Mouse (Mus musculus) lung, postnatal 0 days (tissue): ENCODE data around the gene Nupr1. TPM values are rescaled to one million over a fixed set of nuclear protein-coding genes. Genes with fewer than 3 reads are reported as not detected.
A peak's percentile ranks its signal among the peaks of the same experiment; 100 is the strongest.

Experiments used
- ATAC-seq: fragments of 200-750 bp; cut with Nextera tagmentation; 2 replicates; pipeline ENCODE4 v1.8.0; 2017; ENCODE audit warnings: moderate library complexity
- DNase-seq: peaks from one replicate; pipeline ENCODE4 v3.0.0-alpha.2; 2016; ENCODE audit warnings: low spot score
- H3K27ac ChIP-seq: fragments of 300-500 bp; sonication (generic); 2 replicates; pipeline ENCODE4 v1.5.1; 2014; ENCODE audit warnings: antibody characterized with exemption, mild to moderate bottlenecking, low read length, mixed read lengths
- H3K27me3 ChIP-seq: fragments of 300-500 bp; sonication (generic); replicated peaks from 2 replicates; pipeline ENCODE4 v1.6.1; 2014; ENCODE audit warnings: low read length, mixed read lengths; ENCODE audit not compliant: insufficient read depth
- H3K36me3 ChIP-seq: fragments of 300-500 bp; sonication (generic); 2 replicates; pipeline ENCODE4 v1.6.1; 2014; ENCODE audit warnings: low read length, mixed read lengths; ENCODE audit not compliant: insufficient read depth
- H3K4me1 ChIP-seq: fragments of 300-500 bp; sonication (generic); 2 replicates; pipeline ENCODE4 v1.6.1; 2014; ENCODE audit warnings: antibody characterized with exemption, low read depth, low read length, mixed read lengths; ENCODE audit not compliant: insufficient read depth
- H3K4me2 ChIP-seq: fragments of 300-500 bp; sonication (generic); replicated peaks from 2 replicates; pipeline ENCODE4 v1.6.1; 2014; ENCODE audit warnings: low read depth, mild to moderate bottlenecking, low read length, moderate library complexity, mixed read lengths
- H3K4me3 ChIP-seq: fragments of 300-500 bp; sonication (generic); 2 replicates; pipeline ENCODE4 v1.5.1; 2014; ENCODE audit warnings: low read depth, low read length
- H3K9ac ChIP-seq: fragments of 300-500 bp; sonication (generic); replicated peaks from 2 replicates; pipeline ENCODE4 v1.6.1; 2014; ENCODE audit warnings: low read depth, mild to moderate bottlenecking
- H3K9me3 ChIP-seq: fragments of 300-500 bp; sonication (generic); 2 replicates; pipeline ENCODE4 v1.6.1; 2016; ENCODE audit warnings: low read length, mixed read lengths
- CTCF ChIP-seq: IDR thresholded peaks from 2 replicates; pipeline ENCODE4 v1.5.1; 2016; ENCODE audit warnings: antibody characterized with exemption, mild to moderate bottlenecking
- EP300 ChIP-seq: IDR thresholded peaks from 2 replicates; pipeline ENCODE4 v1.6.1; 2016; ENCODE audit warnings: antibody characterized with exemption, mild to moderate bottlenecking, control low read depth
- WGBS: fragments of 180-500 bp; shearing (Covaris S2); extraction: QIAGEN DNeasy Blood & Tissue Kit; methylation state at CpG from one replicate; pipeline ENCODE4 v1.1.7; 2014; 5-methylcytosine and 5-hydroxymethylcytosine counted together
- microRNA-seq: library from miRNA; unstranded; fragments of <30 nt; microRNA quantifications from one replicate; pipeline ENCODE4, GENCODE M21; 2016
- polyA plus RNA-seq: library from polyadenylated mRNA; unstranded; fragments of >200 nt; fragmentation: Nextera tagmentation; extraction: Ambion mirVana; gene quantifications from 2 replicates; pipeline ENCODE4 v1.2.1, GENCODE M21; 2015

Nupr1 gene
- polyA plus RNA-seq, 1 experiment from 2014 or later, result 308 TPM

DNA sequence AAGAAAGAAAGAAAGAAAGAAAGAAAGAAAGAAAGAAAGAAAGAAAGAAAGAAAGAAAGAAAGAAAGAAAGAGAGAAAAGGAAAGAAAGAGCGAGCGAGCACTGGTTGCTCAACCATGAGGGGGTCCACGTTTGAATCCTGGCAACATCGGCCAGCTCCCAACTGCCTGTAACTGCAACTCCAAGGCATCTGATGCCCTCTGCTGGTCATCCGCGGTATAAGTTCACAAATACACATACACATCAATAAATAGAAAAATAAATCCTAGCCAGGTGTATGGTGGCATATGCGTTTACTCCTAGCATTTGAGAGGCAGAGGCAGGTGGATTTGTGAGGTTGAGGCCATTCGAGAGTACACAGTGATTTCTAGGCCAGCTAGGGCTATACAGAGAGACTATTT is 53.7 kb downstream of the Nupr1 start:
- H3K4me1 ChIP-seq, result no peaks in the 10 kb centered on the region
- peaks cover 4% of the 10 kb centered on the region; the same call in 1 of the 2 replicates for H3K36me3 ChIP-seq
- no peak overlapping the region for H3K27ac ChIP-seq
- no peaks in the 10 kb centered on the region for H3K9me3 ChIP-seq
- H3K4me2 ChIP-seq, result no peak overlapping the region
- TF ChIP-seq EP300 (no peak), CTCF (peak; percentile 73)
- DNase-seq (peak; percentile 62), ATAC-seq (no peak)
- H3K9ac ChIP-seq, result no peak overlapping the region
- no peak overlapping the region for H3K4me3 ChIP-seq
- WGBS, result 49% methylated on average over 8 of the region's 8 CpGs
- no peaks in the 10 kb centered on the region for H3K27me3 ChIP-seq

Small RNA genes lying within 50 kb of the gene (microRNA-seq; reads per million reads assigned to microRNA genes)
- not detected for gene Mir7059

Other genes starting within 250 kb of the Nupr1 start
- gene Nfatc2ip, start 234.1 kb downstream of the Nupr1 start, polyA plus RNA-seq, result 1.5 and 2.0 TPM in 2 replicates
- gene Cd19, start 216.0 kb downstream of the Nupr1 start, polyA plus RNA-seq, result 0.57 and 1.4 TPM in 2 replicates
- gene Rabep2, start 202.1 kb downstream of the Nupr1 start, polyA plus RNA-seq, result 27.3 and 28.3 TPM in 2 replicates
- 0.14 and 0.29 TPM in 2 replicates for gene Atp2a1, start 167.8 kb downstream of the Nupr1 start, polyA plus RNA-seq
- gene Sh2b1, start 155.4 kb downstream of the Nupr1 start, polyA plus RNA-seq, result 25.6 and 28.6 TPM in 2 replicates
- gene Tufm, start 143.5 kb downstream of the Nupr1 start, polyA plus RNA-seq, result 47.3 and 49.7 TPM in 2 replicates
- 22.1 and 24.5 TPM in 2 replicates for gene Atxn2l, start 127.4 kb downstream of the Nupr1 start, polyA plus RNA-seq
- gene Eif3c, start 64.5 kb downstream of the Nupr1 start, polyA plus RNA-seq, result 141 and 154 TPM in 2 replicates
- gene Apobr, start 45.9 kb downstream of the Nupr1 start, polyA plus RNA-seq, result 3.9 and 4.1 TPM in 2 replicates
- 33.0 and 38.3 TPM in 2 replicates for gene Cln3, start 45.0 kb downstream of the Nupr1 start, polyA plus RNA-seq
- gene Il27, start 35.9 kb downstream of the Nupr1 start, polyA plus RNA-seq, result 0.31 TPM in 1 of 2 replicates, not detected in the other
- 42.9 and 49.5 TPM in 2 replicates for gene Sgf29, start 18.4 kb upstream of the Nupr1 start, polyA plus RNA-seq
- gene Sult1a1, start 45.6 kb upstream of the Nupr1 start, polyA plus RNA-seq, result 57.1 and 58.4 TPM in 2 replicates
- gene Bola2, start 64.5 kb upstream of the Nupr1 start, polyA plus RNA-seq, result 76.1 and 77.4 TPM in 2 replicates
- gene Slx1b, start 64.9 kb upstream of the Nupr1 start, polyA plus RNA-seq, result 9.2 and 10.4 TPM in 2 replicates
- gene Coro1a, start 76.9 kb upstream of the Nupr1 start, polyA plus RNA-seq, result 61.4 and 65.3 TPM in 2 replicates
- gene Mapk3, start 128.7 kb upstream of the Nupr1 start, polyA plus RNA-seq, result 180 and 183 TPM in 2 replicates
- gene Gdpd3, start 135.5 kb upstream of the Nupr1 start, polyA plus RNA-seq, result 3.4 and 4.1 TPM in 2 replicates
- gene Ypel3, start 146.1 kb upstream of the Nupr1 start, polyA plus RNA-seq, result 325 and 340 TPM in 2 replicates
- 0.56 and 0.74 TPM in 2 replicates for gene Tbx6, start 150.6 kb upstream of the Nupr1 start, polyA plus RNA-seq
- 150 and 151 TPM in 2 replicates for gene Ppp4c, start 161.6 kb upstream of the Nupr1 start, polyA plus RNA-seq
- 0.13 and 0.19 TPM in 2 replicates for gene Fam57b, start 166.8 kb upstream of the Nupr1 start, polyA plus RNA-seq
- not detected in 2 replicates for gene 4930451I11Rik, start 200.8 kb upstream of the Nupr1 start, polyA plus RNA-seq
- gene Doc2a, start 216.6 kb upstream of the Nupr1 start, polyA plus RNA-seq, result 0.20 and 0.33 TPM in 2 replicates
- gene Hirip3, start 231.1 kb upstream of the Nupr1 start, polyA plus RNA-seq, result 8.4 and 9.3 TPM in 2 replicates
- 52.2 and 54.7 TPM in 2 replicates for gene Ino80e, start 231.5 kb upstream of the Nupr1 start, polyA plus RNA-seq